Mouse (Mus musculus) CD4-positive, CD25-positive, alpha-beta regulatory T cell, adult 2 months (primary cell): ENCODE results near the gene Ndufv2.
A peak's percentile ranks its signal among the peaks of the same experiment; 100 is the strongest.

Source experiments
- DNase-seq: peaks from one replicate; pipeline ENCODE4 v3.0.0-alpha.2; 2012; ENCODE audit warnings: low read depth, low spot score

Ndufv2 gene

GRCm38 (mm10) chr17:66101380-66102330 is at the start of gene Ndufv2:
TSS of gene Ndufv2 (minus strand) at chr17:66101559.
- DNase-seq: peak; percentile 98

DNA sequence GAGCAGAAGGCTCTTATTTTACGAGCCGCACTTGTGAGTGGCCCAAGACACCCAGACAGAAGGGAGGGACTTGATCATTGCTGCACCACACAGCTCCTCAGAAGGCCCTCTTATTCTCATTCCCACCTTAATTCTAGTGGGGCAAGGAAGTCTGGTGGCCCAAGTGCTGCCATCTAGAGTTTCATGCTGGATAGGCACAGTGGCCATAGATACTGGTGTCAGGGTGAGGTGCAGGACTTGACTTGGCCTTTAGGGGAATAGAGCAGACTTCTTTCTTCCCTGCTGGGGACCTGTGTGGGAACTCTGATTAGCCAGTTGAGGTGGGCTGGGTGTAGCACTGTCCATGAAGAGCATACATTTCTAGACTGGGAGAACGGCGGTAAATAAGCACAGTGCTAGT is 29.9 kb upstream of the Ndufv2 start:
- peak; percentile 64 for DNase-seq

- DNase-seq: no peak
Measured at GRCm38 (mm10) chr17:66130371-66130770, 29.0 kb upstream of the Ndufv2 start.

GRCm38 (mm10) chr17:66125211-66125610 is 23.9 kb upstream of the Ndufv2 start:
- DNase-seq: peak; percentile 37

DNA sequence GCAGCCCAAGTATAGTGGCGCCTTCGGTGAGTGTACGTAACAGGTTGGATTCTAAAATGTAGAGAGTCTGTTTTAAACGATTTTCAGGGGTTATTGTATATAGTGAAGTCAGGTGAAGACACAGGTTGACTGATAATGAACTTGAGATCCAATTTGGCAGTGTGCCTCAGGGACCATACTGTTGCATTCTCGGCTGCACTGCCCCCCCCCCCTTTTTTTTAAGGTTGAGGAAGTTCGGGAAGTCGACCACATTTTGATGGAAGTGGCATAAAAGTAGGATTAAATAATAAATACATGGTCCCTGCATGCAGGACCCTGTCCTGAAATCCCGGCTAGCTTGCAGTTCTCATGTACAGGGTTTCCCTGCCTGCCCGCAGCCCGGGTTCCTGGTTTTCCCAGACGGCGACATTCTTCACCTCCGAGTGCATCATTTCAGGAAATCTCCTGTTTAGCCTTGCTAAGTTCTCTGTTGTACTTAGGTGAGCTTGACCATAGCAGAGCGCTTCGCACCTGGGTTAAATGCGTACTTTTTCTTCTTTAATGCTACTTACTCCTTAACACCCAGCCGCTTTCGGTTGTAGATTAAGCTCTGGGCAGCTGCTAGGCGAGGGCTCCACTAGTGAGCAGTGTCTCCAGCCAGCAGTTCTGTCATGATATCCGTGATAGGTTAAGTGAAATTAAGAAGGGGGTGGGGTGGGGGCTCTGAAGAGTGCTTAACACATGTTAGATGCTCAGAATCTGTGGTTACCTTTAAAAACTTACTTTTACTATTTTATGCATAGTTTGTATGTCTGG is 22.7 kb upstream of the Ndufv2 start:
- DNase-seq: peak; percentile 15

DNA sequence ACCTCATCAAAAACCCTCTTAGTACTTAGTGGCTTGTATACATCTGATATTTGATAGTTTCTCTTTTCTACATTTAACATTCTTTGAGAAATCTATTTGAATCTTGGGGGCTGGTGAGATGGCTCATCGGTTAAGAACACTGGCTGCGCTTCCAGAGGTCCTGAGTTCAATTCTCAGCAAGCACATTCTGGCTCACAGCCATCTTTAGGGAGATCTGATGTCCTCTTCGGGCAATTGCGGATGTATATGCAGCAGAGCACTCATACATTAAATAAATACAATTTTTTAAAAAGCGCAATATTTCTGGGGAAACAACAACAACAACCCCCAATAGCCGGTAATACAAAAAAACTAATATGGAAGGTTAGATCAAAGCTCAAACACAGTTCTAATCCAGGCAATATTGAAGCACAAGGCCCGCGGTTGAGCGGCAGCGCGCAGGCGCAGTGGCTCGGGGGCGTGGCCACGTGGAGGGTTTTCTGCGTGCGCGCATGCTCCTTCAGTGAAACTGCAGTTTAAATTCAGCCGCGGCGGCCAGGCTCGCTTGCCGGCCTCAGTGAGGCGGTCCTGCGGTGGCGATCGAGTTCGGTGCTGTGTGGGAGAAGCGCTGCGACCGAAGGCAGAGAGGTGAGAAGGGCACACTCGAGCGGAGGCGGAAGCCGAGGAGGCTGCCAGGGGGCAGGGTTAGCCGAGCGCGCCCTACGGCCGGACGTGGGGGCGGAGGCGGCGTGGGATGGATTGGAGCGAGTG is 21.9 kb upstream of the Ndufv2 start, which contains the start of gene Ddx11:
TSS of gene Ddx11 (plus strand) at position 455 of the 750 bp plus-strand sequence.
- DNase-seq: peak; percentile 96

- DNase-seq: no peak
Measured at GRCm38 (mm10) chr17:66120701-66121100, 19.3 kb upstream of the Ndufv2 start.

- DNase-seq: no peak
Measured at GRCm38 (mm10) chr17:66118991-66119390, 17.6 kb upstream of the Ndufv2 start.

GRCm38 (mm10) chr17:66112166-66112565 is 10.8 kb upstream of the Ndufv2 start:
- DNase-seq: peak; percentile 51

GRCm38 (mm10) chr17:66111402-66111959 is 10.1 kb upstream of the Ndufv2 start, which contains the start of gene Washc1:
TSS of gene Washc1 (plus strand) at chr17:66111545.
- peak; percentile 92 for DNase-seq

DNA sequence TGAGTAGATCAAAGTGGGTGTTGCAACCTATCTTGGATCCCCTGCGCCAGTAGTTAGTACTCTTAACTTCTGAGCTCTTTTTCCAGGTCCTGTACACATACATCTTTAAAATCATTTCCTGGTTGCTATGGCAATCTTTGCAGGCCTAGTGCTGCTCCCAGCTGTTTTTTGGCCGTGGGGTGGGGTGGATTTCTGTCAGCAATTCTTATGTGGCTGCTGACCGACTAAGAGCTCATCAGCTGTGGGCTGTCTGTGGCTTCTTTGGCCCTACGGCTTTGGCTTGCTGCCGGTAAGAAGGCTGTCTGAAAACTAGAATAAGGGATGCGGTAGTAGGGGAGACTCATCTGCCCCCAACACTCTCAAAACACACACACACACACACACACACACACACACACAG is 9.4 kb upstream of the Ndufv2 start:
- peak; percentile 38 for DNase-seq

GRCm38 (mm10) chr17:66108198-66108597 is 6.8 kb upstream of the Ndufv2 start:
- no peak for DNase-seq

- DNase-seq: no peak
Measured at GRCm38 (mm10) chr17:66107466-66107865, 6.1 kb upstream of the Ndufv2 start.

- DNase-seq: peak; percentile 86
Measured at GRCm38 (mm10) chr17:66106601-66107267, 5.4 kb upstream of the Ndufv2 start.

- DNase-seq: no peak
Measured at GRCm38 (mm10) chr17:66104076-66104475, 2.7 kb upstream of the Ndufv2 start.

DNA sequence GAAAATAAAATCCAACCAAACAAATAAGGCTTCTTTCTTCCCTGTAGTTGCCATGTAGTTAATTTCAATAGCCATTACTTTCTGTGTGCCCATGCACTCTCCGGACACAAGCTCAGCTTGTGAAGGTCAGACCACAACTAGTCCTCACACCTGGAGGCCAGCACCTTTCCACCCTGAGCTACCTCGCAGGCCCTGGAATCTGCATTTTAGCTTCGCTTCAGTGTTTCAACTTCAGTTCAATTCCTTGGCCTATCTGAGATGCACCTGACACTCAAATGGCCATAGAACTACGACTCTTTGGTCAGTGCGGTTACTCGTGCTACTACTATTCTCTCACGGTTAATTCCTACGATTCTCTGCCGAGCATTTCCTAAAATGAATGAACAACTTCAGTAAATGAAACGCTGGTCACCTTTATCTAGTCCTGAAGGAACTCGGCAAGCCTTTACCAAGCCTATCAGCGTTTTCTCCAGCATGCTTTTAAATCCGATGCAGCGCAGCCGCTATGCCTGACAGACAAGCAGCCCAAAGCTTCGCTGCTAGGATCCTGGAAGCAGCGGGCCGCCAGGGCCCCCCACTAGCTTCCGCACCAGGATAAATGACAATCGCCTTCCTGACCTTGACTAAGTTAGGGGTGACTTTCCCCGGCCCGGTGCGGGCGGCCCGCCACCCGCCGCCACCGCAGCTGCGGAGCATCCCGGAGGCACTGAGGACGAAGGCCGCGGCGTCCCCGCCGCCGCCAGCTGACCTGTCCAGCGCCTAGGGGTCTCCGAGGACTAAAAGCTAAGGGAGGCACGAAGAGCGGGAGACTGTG is 586 bp downstream of the Ndufv2 start:
- DNase-seq: no peak

DNA sequence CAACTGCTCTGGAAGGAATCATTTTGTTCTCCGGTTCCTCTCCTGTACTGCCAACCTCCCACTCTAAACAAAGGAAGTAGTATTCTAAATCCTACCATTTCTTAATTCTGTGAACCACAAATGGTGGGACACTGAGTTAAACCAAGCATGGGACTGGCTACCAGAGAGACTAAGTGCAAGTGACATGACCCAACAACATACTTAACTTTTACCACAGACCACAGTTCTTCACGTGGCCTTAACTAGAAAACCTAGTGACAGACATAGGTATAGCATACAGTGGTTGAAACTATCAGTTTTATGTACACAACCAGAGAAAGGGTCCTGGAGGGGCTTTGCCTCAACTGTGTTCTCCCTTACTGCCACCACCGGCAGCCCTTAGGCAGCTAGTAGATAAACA is 8.7 kb downstream of the Ndufv2 start:
- no peak for DNase-seq

DNA sequence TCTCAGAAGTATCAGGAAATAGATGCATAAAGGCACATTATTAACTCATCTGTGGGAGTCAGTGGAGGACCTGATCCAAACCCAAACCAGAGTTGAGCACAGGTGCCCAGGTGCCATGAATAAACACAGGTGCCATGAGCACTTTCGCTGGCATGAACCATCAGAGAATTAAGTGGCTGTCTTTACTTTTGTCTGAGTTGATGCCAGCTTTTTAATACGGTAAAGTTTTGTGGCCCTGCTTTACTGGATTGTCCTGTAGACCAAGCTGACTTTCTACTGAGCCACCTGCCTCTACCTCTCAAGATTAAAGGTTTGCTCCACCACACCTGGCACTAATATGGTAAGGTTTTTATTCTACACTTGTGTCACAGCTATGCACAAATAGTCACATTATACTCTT is 9.3 kb downstream of the Ndufv2 start:
- DNase-seq: no peak

DNA sequence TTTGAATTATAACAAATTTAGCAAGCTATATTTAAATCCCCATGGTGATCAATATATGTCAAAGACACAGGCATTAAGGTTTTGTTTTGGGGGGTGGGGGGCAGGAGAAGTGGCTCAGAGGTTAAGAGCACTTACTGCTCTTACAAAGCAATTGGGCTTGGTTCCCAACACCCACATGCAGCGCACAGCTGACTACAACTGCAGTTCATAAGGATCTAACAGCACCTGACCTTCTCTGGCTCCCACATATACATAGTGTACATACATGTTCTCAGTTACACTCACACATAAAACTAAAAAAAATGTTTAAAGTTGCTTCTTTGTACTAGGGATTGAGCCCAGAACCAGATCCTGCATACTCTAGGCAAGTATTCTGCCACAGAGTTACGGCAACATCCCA is 10.0 kb downstream of the Ndufv2 start:
- DNase-seq: no peak

DNA sequence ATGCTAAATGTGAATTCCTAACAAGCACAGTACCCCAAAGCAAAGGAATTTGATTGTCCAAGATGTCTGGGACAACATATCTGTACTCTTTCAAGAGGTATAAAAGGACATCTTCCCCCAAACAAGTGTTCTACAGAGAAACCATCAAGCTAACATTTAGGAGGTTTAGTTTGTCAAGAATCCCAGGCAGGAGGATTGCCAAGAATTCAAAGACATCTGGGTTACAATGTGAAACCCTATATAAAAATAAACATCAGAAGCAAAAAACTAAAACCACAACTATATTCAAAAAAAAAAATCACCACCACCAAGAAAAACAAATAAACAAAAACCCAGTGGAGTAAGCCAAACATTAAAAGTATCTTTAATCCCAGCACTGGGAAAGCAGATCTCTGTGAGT is 11.1 kb downstream of the Ndufv2 start:
- DNase-seq: no peak
